Mouse (Mus musculus) T-helper 2 cell (primary cell): ENCODE results near the gene Olfr1214.
"Not testable (repeated sequence)": the region's sequence is repeated elsewhere in the genome, so short reads cannot be mapped to it uniquely, and the experiment has no call there.

ENCODE experiments used
- in situ Hi-C: fragments of 300-600 bp; cut with MboI, MseI; formaldehyde crosslinking; loops from one replicate; pipeline ENCODE4 v1.15.1; 2025; ENCODE audit warnings: high pct_unique_total_duplicates

The Olfr1214 gene

GRCm38 (mm10) chr2:88992553-88992952 is at the start of gene Olfr1214:
Olfr1214 (minus strand) TSS chr2:88992653.
- in situ Hi-C loops: no loop called here

GRCm38 (mm10) chr2:89031965-89032364 is 39.5 kb upstream of the Olfr1214 start, which contains the start of gene Olfr1217:
Olfr1217 (minus strand) TSS chr2:89032065.
- in situ Hi-C loops: no loop called here

DNA sequence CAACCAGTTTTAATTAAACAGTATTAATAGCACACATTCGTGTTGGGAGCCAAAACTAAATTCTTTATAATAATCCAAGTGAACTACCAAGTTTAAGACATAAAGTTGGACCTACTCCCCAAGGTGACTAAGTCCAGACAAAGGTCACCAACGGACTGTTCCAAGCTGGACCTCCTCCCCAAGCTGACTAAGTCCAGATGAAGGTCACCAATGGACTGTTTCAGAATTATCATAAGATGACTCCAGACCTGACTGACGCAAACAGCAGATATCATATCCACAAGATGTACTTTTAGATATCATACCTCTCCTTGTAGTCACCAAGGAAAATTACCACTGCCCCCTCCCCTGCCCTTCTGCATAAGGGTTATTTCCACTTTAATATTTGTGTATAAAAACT is 29.0 kb upstream of the Olfr1214 start:
- in situ Hi-C loops: not testable (repeated sequence)

DNA sequence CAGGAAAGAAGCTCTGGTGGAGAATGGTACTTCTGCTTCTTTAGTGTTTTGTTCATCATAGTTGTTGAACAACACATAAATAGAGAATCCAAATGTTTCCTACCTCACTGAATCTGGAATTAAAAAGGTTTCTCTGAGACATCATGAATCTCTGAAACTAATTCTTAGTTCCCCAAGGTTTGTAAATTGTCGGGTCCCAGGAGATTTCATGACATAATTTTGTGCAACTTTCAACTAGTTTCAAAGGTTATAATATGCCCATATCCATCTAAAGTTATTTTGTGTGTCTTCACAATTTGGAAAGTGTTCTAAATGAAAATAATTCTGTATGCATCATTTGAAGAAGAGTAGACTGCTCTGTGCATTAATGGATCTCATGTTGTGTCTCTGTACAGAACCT is 25.8 kb upstream of the Olfr1214 start, which contains the start of gene Olfr1216:
Gene Olfr1216 (minus strand): TSS at position 101 of the 400 bp plus-strand sequence.
- in situ Hi-C loops: no loop called here

DNA sequence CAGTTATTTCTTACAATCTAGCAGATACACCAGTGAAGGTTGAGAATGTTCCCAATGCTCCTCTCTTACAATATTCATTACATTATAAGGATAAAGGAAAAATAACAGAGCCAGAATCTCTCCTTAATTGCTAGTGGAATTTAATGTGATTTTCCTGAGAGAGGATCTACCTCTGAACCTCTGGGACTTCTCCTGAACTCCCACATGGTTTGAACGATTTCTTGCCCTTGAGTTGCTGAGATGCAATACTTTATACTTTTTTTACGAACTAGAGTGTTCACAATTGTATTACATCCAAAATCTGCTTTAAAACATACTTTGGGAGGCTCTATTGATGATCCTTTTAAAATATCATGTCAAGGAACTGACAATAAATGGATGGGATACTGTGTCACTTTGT is 14.4 kb upstream of the Olfr1214 start, which contains the start of gene Olfr1215:
Gene Olfr1215 (minus strand): TSS at position 101 of the 400 bp plus-strand sequence.
- in situ Hi-C loops: no loop called here

- in situ Hi-C loops: no loop called here
Measured at GRCm38 (mm10) chr2:88980181-88980580, 12.3 kb downstream of the Olfr1214 start, which contains the start of gene Gm13762. Gm13762 (minus strand) TSS chr2:88980281.

GRCm38 (mm10) chr2:88953669-88954068 is 38.8 kb downstream of the Olfr1214 start, which contains the start of gene Olfr1212:
Olfr1212 (plus strand) TSS chr2:88953969.
- in situ Hi-C loops: no loop called here

GRCm38 (mm10) chr2:88938011-88938410 is 54.4 kb downstream of the Olfr1214 start, which contains the start of gene Olfr1211:
Olfr1211 (minus strand) TSS chr2:88938111.
- in situ Hi-C loops: no loop called here
